Mouse (Mus musculus) gastrocnemius, postnatal 10 days (tissue): Measurements from ENCODE around the gene Sel1l. TPM values are rescaled to one million over a fixed set of nuclear protein-coding genes. Genes with fewer than 3 reads are reported as not detected.

ENCODE experiments used
- DNase-seq: peaks from one replicate; pipeline ENCODE4 v3.0.0; 2021; ENCODE audit warnings: mixed read lengths
- microRNA-seq, 2 experiments: library from miRNA; unstranded; fragments of <30 nt; microRNA quantifications; one replicate each; pipeline ENCODE4 v1.2.0; 2021
- total RNA-seq, 2 experiments: library from RNA; stranded (reverse); gene quantifications; 2 replicates each; pipeline ENCODE4 v1.2.3; 2021

Sel1l gene
- total RNA-seq, 2 experiments from 2014 or later: 46.8 to 50.4 TPM

- DNase-seq: peak; percentile 71
These were observed 70.5 kb downstream of the Sel1l start for GRCm38 (mm10) chr12:91778211-91779003.

GRCm38 (mm10) chr12:91776342-91776741 lies 72.6 kb downstream of the Sel1l start:
- no peak for DNase-seq

- no peak for DNase-seq
These were observed 74.1 kb downstream of the Sel1l start for GRCm38 (mm10) chr12:91774811-91775284.

DNA sequence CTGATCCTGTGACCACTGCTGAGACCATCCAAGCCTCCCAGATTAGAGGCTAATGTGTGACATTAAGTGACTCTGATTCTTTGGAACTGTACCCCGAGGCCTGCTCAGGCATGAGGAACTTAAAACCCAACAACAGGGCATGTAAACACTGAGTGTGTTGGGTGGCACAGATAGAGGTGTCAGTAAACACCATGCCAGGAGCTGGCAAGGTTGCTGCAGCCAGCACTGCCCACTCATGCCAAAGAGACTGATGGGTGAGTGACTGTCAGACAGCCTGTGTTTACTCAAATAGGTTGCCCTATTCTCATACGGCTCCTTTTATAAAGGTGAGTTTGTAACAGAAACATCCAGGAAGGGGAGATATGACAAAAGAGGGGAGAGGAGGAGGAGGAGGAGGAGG lies 80.1 kb downstream of the Sel1l start:
- DNase-seq: no peak

DNA sequence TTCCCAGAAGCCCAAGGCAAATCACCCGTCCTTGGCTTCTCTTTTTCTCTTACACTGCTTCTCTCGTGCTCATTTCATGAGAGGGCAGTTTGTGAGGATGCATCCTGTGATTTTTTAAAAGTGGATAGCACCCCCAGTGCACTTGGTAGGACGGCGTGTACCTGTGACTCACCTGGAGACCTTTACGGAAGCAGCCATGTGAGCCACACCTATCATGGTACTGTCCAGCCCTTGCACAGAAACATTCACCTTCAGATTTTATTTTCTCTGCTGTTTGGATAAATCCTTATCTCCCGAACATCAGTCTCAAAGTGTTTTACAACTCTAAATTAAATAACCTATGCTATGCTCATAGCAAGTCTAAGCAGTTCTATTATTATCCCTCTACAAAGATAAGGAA lies 80.8 kb downstream of the Sel1l start:
- no peak for DNase-seq

GRCm38 (mm10) chr12:91766338-91767107 lies 82.4 kb downstream of the Sel1l start:
- DNase-seq: no peak

GRCm38 (mm10) chr12:91765504-91765903 lies 83.5 kb downstream of the Sel1l start:
- no peak for DNase-seq

DNA sequence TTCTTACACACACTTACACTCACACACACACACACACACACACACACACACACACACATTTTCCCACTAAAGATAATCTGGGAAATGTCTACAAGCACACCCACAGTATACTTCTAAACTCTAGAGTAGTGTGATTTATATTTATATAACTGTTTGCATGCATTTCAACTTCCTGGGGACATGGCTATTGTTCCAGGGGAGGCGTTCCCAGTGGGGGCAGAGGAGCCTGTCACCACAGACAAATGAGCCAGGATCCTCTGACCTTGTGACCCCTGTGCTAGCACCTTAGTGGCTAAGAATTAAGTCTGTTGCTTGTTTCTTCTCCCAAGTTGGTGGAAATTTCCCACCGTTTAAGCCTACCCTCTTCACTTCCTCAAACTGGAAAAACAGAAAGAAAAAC lies 83.9 kb downstream of the Sel1l start:
- no peak for DNase-seq

DNA sequence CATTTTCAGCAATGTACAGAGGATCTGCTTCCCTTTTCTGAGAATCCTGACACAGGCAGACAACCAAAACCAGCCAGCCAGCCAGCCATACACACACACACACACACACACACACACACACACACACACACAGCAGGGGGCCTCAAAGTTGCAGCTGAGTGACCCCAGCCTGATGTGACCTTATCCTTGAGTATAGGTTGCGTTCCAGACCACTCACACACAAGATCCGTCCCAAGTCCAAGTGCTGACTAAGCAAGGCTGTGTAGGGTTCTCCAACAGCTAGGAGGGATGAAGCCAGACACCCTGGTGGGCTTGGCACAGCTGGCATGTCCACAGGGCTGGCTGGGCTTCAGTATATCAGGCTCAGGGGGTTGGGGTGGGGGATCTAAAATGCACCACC lies 84.5 kb downstream of the Sel1l start:
- DNase-seq: no peak

DNA sequence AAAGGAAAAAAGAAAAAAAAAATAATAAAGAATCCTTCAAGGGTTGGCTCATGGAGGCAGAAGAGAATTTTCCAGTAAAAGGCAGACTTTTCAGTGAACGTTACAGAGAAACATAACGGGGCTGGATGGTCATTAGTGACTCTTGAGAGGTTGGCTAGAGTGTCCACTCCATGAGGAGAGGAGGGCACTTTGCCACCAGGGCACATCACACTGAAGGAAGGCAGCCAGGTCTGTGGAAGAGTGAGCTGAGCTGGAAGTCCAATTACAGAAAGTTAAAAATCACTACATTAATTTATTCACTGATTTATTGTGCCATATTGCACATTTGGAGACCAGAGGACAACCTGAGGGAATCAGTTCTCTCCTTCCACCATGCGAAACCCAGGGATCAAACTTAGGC lies 89.1 kb downstream of the Sel1l start:
- no peak for DNase-seq

DNA sequence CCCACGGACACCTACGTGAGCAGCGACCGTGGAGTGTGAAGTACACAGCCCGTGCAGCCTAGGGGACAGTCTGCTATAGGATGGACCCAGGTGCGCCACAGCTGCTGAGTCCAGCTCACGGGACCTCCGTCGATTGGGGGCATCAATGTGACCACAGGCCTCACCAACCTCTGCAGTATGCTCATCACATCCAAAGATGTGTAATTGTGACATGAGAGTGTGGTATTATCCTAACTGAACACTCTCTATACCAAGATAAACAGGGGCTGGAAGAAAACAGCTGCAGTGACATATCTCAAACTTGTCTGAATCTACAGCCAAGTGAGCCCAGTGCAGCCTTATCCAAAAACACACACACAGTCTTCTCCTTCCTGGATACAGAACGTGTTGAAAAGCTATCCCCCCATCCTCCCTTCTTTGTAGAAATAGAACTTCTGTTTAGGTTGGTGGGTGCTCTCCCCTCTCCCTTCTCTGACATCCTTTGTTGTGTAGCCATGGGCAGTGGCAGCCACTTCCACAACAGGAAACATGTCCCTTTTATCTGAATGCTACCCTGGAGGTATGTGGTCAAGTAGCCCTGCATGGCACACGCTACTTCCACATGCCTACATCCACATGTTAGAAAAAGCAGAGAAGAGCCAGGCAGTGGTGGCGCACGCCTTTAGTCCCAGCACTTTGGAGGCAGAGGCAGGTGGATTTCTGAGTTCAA lies 90.9 kb downstream of the Sel1l start:
- no peak for DNase-seq

DNA sequence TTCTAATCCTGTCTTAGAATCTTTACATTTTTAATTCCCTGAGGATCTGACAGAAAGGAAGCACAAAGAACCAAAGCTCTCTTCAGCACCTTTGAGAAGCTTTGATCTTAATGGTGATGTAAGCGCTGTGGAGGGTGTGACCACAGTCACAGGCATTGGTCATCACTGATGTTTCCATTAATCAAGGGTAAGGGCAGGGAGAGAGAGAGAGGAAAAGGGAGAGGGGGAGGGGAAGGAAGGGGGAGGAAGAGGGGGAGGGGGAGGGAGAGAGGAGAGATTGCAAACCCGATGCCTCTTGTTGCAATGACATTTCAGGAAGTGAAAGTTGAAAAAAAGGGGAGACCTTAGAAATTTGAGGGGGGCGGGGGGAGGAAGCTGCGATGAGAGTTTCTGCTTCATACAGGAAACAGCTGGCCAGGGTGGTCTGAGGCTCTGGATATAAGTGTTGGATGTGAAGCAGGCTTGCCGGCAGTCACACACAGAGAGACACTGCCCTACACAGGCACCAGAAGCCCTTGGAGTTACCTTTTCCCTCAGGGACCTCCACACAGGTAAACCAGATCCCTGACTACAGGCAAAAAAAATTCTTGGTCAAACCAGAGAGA lies 92.3 kb downstream of the Sel1l start:
- no peak for DNase-seq

Small RNA genes within 50 kb of the gene (microRNA-seq; reads per million reads assigned to microRNA genes)
- gene Gm22015: 0 reads per million in 2 experiments

Other genes starting within 250 kb of the Sel1l start
- 10 to 100 TPM; 42.7 to 51.4 TPM for gene Ston2, start 60.8 kb downstream of the Sel1l start, total RNA-seq